Mouse (Mus musculus) liver, embryonic 14.5 days (tissue): ENCODE data around the gene Tmem262.

ENCODE experiments used
- CTCF ChIP-seq: IDR thresholded peaks from 2 replicates; pipeline ENCODE4 v1.5.1; 2016; ENCODE audit warnings: antibody characterized with exemption, low read depth, control low read depth
- EP300 ChIP-seq: IDR thresholded peaks from 2 replicates; pipeline ENCODE4 v1.6.1; 2016; ENCODE audit warnings: antibody characterized with exemption, low read depth

DNA sequence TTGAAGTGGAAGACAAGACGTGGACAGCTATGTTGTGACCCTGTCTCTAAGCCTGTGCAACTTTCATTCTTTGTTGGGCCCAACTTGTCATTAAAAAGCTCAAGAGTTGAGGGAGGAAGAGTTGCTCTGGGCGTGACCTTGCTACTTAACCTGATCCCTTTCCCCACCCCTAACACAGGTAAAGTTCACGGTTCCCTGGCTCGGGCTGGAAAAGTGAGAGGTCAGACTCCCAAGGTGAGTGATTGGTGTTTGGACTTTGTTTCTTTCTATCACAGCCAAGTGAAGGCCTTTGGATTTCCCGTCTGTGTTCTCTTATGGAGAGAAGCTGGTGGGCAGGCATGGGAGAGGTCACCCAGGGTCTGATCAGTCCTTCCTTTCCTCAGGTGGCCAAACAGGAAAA, 20.9 kb upstream of the Tmem262 start:
- TF ChIP-seq EP300 (no peak), CTCF (no peak)
